Mouse (Mus musculus): Measurements from ENCODE around the gene Tk2. TPM values are rescaled to one million over a fixed set of nuclear protein-coding genes. Genes with fewer than 3 reads are reported as not detected.

The Tk2 gene
- total RNA-seq, 2 experiments from 2014 or later, result 34.6 to 37.3 TPM

GRCm38 (mm10) chr8:104227048-104227447, 21.3 kb downstream of the Tk2 start:
- no peak for DNase-seq (ENCODE audit: low spot score in 2 of 2)

GRCm38 (mm10) chr8:104219806-104220205, 28.6 kb downstream of the Tk2 start:
- DNase-seq (ENCODE audit: low spot score in 2 of 2), result peak; percentile 84 to 86

GRCm38 (mm10) chr8:104219079-104219478, 29.3 kb downstream of the Tk2 start:
- peak; percentile 53 to 65 for DNase-seq (ENCODE audit: low spot score in 2 of 2)

GRCm38 (mm10) chr8:104217601-104218000, 30.8 kb downstream of the Tk2 start:
- no peak for DNase-seq (ENCODE audit: low spot score in 2 of 2)

- DNase-seq (ENCODE audit: low spot score in 2 of 2), result no peak
These were observed 43.1 kb downstream of the Tk2 start for GRCm38 (mm10) chr8:104205292-104205691.

GRCm38 (mm10) chr8:104202320-104202719, 46.0 kb downstream of the Tk2 start:
- no peak for DNase-seq (ENCODE audit: low spot score in 2 of 2)

GRCm38 (mm10) chr8:104201622-104202021, 46.7 kb downstream of the Tk2 start:
- no peak for DNase-seq (ENCODE audit: low spot score in 2 of 2)

GRCm38 (mm10) chr8:104199802-104200201, 48.6 kb downstream of the Tk2 start:
- DNase-seq (ENCODE audit: low spot score in 2 of 2), result no peak

GRCm38 (mm10) chr8:104191496-104191895, 56.9 kb downstream of the Tk2 start:
- DNase-seq (ENCODE audit: low spot score in 2 of 2), result no peak

- no peak for DNase-seq (ENCODE audit: low spot score in 2 of 2)
These were observed 57.4 kb downstream of the Tk2 start for GRCm38 (mm10) chr8:104190777-104191468.

GRCm38 (mm10) chr8:104188459-104188858, 59.9 kb downstream of the Tk2 start:
- DNase-seq (ENCODE audit: low spot score in 2 of 2), result no peak

GRCm38 (mm10) chr8:104187622-104188021, 60.7 kb downstream of the Tk2 start:
- DNase-seq (ENCODE audit: low spot score in 2 of 2), result no peak

GRCm38 (mm10) chr8:104186827-104187226, 61.5 kb downstream of the Tk2 start:
- no peak for DNase-seq (ENCODE audit: low spot score in 2 of 2)

- DNase-seq (ENCODE audit: low spot score in 2 of 2), result no peak
These were observed 63.5 kb downstream of the Tk2 start for GRCm38 (mm10) chr8:104184905-104185304.

- DNase-seq (ENCODE audit: low spot score in 2 of 2), result no peak
These were observed 71.3 kb downstream of the Tk2 start for GRCm38 (mm10) chr8:104177054-104177453.

Other genes with a start within 250 kb of the Tk2 start
- gene Cdh5, start 146.9 kb downstream of the Tk2 start, total RNA-seq (2021), result 10 to 100 TPM; 16.1 to 19.5 TPM
- 10 to 100 TPM; 13.9 to 15.0 TPM for gene Bean1, start 78.1 kb downstream of the Tk2 start, total RNA-seq (2021)
- gene Cklf, start 2.3 kb upstream of the Tk2 start, total RNA-seq (2021), result 10 to 100 TPM; 10.2 to 13.8 TPM
- gene Cmtm2a, start 44.6 kb upstream of the Tk2 start, total RNA-seq (2021), result not detected
- gene Gm45711, start 61.5 kb upstream of the Tk2 start, total RNA-seq (2021), result not detected
- not detected for gene Cmtm1, start 61.6 kb upstream of the Tk2 start, total RNA-seq (2021)
- not detected for gene Gm11020, start 73.0 kb upstream of the Tk2 start, total RNA-seq (2021)
- not detected for gene Cmtm2b, start 73.7 kb upstream of the Tk2 start, total RNA-seq (2021)
- gene Cmtm3, start 90.9 kb upstream of the Tk2 start, total RNA-seq (2021), result 10 to 100 TPM; 18.5 to 23.5 TPM
- 10 to 100 TPM; 56.2 to 60.2 TPM for gene Cmtm4, start 147.2 kb upstream of the Tk2 start, total RNA-seq (2021)
- 100 to 1,000 TPM; 231 to 241 TPM for gene Dync1li2, start 194.5 kb upstream of the Tk2 start, total RNA-seq (2021)

Measured in layer of hippocampus, postnatal 10 days (tissue).